Mouse (Mus musculus) testis, adult 2 months (tissue): ENCODE measurements at regions not wholly inside any gene's neighbourhood (a gene's known extent, or its start where the extent isn't known, plus 50 kb on each side); places are given as distances from the start of the nearest gene placed in this dataset.

Source experiments
- CTCF ChIP-seq: fragments of 200-500 bp; IDR thresholded peaks from 2 replicates; pipeline ENCODE4 v1.5.1; 2012; ENCODE audit warnings: low read depth, mild to moderate bottlenecking, inconsistent platforms, low read length, moderate library complexity; ENCODE audit not compliant: control insufficient read depth, insufficient read depth, insufficient replicate concordance
- POLR2A ChIP-seq: fragments of 200-500 bp; IDR thresholded peaks from 2 replicates; pipeline ENCODE4 v1.6.1; 2012; ENCODE audit warnings: low read depth, mild to moderate bottlenecking, inconsistent platforms, low read length, moderate library complexity; ENCODE audit not compliant: control insufficient read depth

- TF ChIP-seq CTCF, result no peak
- TF ChIP-seq POLR2A, result no peak
These were observed 318.1 kb upstream of the Igfbp3 start for GRCm38 (mm10) chr11:7531847-7532246.
